Mouse (Mus musculus) hindbrain, embryonic 10.5 days (tissue): ENCODE measurements around the gene Myo16. TPM values are rescaled to one million over a fixed set of nuclear protein-coding genes. Genes with fewer than 3 reads are reported as not detected.

ENCODE experiments used
- DNase-seq: peaks from one replicate; pipeline ENCODE4 v3.0.0-alpha.2; 2017; ENCODE audit warnings: low spot score
- H3K27ac ChIP-seq: fragments of 300-500 bp; sonication (generic); 2 replicates; pipeline ENCODE4 v1.5.1; 2016; ENCODE audit warnings: mild to moderate bottlenecking, moderate library complexity
- H3K27me3 ChIP-seq: fragments of 300-500 bp; sonication (generic); 2 replicates; pipeline ENCODE4 v1.6.1; 2016; ENCODE audit warnings: mild to moderate bottlenecking; ENCODE audit not compliant: poor library complexity, insufficient read depth, severe bottlenecking
- H3K36me3 ChIP-seq: fragments of 300-500 bp; sonication (generic); 2 replicates; pipeline ENCODE4 v1.6.1; 2016; ENCODE audit warnings: mild to moderate bottlenecking, moderate library complexity
- H3K4me1 ChIP-seq: fragments of 300-500 bp; sonication (generic); replicated peaks from 2 replicates; pipeline ENCODE4 v1.6.1; 2016; ENCODE audit warnings: mild to moderate bottlenecking
- H3K4me3 ChIP-seq: fragments of 300-500 bp; sonication (generic); 2 replicates; pipeline ENCODE4 v1.5.1; 2016; ENCODE audit warnings: mild to moderate bottlenecking, moderate library complexity
- H3K9me3 ChIP-seq: fragments of 300-500 bp; sonication (generic); 2 replicates; pipeline ENCODE4 v1.6.1; 2016; ENCODE audit warnings: mild to moderate bottlenecking, moderate library complexity
- WGBS: fragments of 180-500 bp; shearing (Covaris S2); methylation state at CpG from one replicate; pipeline ENCODE4 v1.1.7; 2016; 5-methylcytosine and 5-hydroxymethylcytosine counted together
- polyA plus RNA-seq: library from polyadenylated mRNA; unstranded; fragments of >200 nt; fragmentation: Nextera tagmentation; extraction: Ambion mirVana; gene quantifications from 2 replicates; pipeline ENCODE4 v1.2.1, GENCODE M21; 2016

The Myo16 gene
- 2.8 TPM in 2 replicates for polyA plus RNA-seq

GRCm38 (mm10) chr8:10153611-10154438 is at the start of gene Myo16:
Gene Myo16 (plus strand): TSS chr8:10153911.
- Histone ChIP-seq H3K9me3 (no peaks in the 10 kb centered on the region), H3K4me1 (peaks cover 40% of the 10 kb centered on the region), H3K27ac (peak within 1 kb of the TSS; percentile 92), H3K4me3 (peak within 1 kb of the TSS; percentile 76), H3K36me3 (no peaks in the 10 kb centered on the region), H3K27me3 (peaks cover 31% of the 10 kb centered on the region)
- WGBS, result under 1% methylated on average over 61 of the region's 61 CpGs
- peak; percentile 68 for DNase-seq

- no peaks in the 10 kb centered on the region for H3K9me3 ChIP-seq
- no peak overlapping the region for H3K27ac ChIP-seq
- no peaks in the 10 kb centered on the region for H3K27me3 ChIP-seq
- H3K4me1 ChIP-seq, result no peaks in the 10 kb centered on the region
- 90% methylated on average over 8 of the region's 8 CpGs for WGBS
- no peak overlapping the region for H3K4me3 ChIP-seq
- DNase-seq, result no peak
- no peaks in the 10 kb centered on the region for H3K36me3 ChIP-seq
Observed at GRCm38 (mm10) chr8:10108516-10109271, 45.0 kb upstream of the Myo16 start.

DNA sequence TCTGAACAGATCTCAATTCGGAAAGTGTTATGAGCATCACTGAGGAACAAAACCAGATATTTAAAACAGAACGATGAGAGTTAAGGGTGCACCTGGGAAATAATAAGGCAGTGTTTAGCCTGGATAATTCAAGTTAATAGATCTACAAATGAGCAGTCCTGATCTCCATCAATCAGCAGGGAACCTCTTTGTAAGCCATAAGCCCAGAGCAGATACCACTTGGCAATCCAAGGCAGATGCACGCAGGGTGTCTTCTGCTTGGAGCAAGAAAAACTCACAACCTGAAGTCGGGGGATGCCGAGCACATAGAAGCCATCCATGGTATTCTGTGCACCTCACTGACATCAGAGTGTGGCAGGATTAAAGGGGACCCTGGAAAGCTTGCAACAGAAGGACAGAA is 31.0 kb upstream of the Myo16 start:
- Histone ChIP-seq H3K27me3 (no peaks in the 10 kb centered on the region), H3K27ac (no peak overlapping the region), H3K4me3 (no peak overlapping the region), H3K36me3 (no peaks in the 10 kb centered on the region), H3K9me3 (no peaks in the 10 kb centered on the region), H3K4me1 (no peaks in the 10 kb centered on the region)
- DNase-seq, result no peak
- 88% methylated on average over 5 of the region's 5 CpGs for WGBS

- Histone ChIP-seq H3K36me3 (no peaks in the 10 kb centered on the region), H3K4me1 (no peaks in the 10 kb centered on the region), H3K27ac (no peak overlapping the region), H3K9me3 (no peaks in the 10 kb centered on the region), H3K4me3 (no peak overlapping the region), H3K27me3 (no peaks in the 10 kb centered on the region)
- 73% methylated on average over 2 of the region's 2 CpGs for WGBS
- no peak for DNase-seq
Observed at GRCm38 (mm10) chr8:10123412-10123811, 30.3 kb upstream of the Myo16 start.

GRCm38 (mm10) chr8:10125684-10126083 is 28.0 kb upstream of the Myo16 start:
- Histone ChIP-seq H3K27me3 (no peaks in the 10 kb centered on the region), H3K27ac (no peak overlapping the region), H3K36me3 (no peaks in the 10 kb centered on the region), H3K9me3 (no peaks in the 10 kb centered on the region), H3K4me1 (0 out of 2 replicates have a peak, but pooled peaks cover 4% of the 10 kb centered on the region), H3K4me3 (no peak overlapping the region)
- 85% methylated on average over 4 of the region's 4 CpGs for WGBS
- DNase-seq, result no peak

GRCm38 (mm10) chr8:10130513-10131414 is 22.9 kb upstream of the Myo16 start:
- Histone ChIP-seq H3K9me3 (0 out of 2 replicates have a peak, but pooled peaks cover 3% of the 10 kb centered on the region), H3K4me3 (no peak overlapping the region), H3K27me3 (no peaks in the 10 kb centered on the region), H3K36me3 (no peaks in the 10 kb centered on the region), H3K27ac (no peak overlapping the region), H3K4me1 (0 out of 2 replicates have a peak, but pooled peaks cover 6% of the 10 kb centered on the region)
- WGBS, result 68% methylated on average over 15 of the region's 15 CpGs
- DNase-seq, result no peak

- Histone ChIP-seq H3K27me3 (no peaks in the 10 kb centered on the region; the same call in 1 of the 2 replicates), H3K27ac (no peak overlapping the region), H3K36me3 (no peaks in the 10 kb centered on the region), H3K9me3 (0 out of 2 replicates have a peak, but pooled peaks cover 2% of the 10 kb centered on the region), H3K4me1 (0 out of 2 replicates have a peak, but pooled peaks cover 5% of the 10 kb centered on the region), H3K4me3 (no peak overlapping the region)
- no peak for DNase-seq
- WGBS, result 36% methylated on average over 8 of the region's 8 CpGs
Observed at GRCm38 (mm10) chr8:10139536-10139935, 14.2 kb upstream of the Myo16 start.

GRCm38 (mm10) chr8:10143961-10144360 is 9.8 kb upstream of the Myo16 start:
- 91% methylated on average over 10 of the region's 10 CpGs for WGBS
- Histone ChIP-seq H3K27me3 (no peaks in the 10 kb centered on the region; the same call in 1 of the 2 replicates), H3K9me3 (no peaks in the 10 kb centered on the region), H3K36me3 (no peaks in the 10 kb centered on the region), H3K4me1 (0 out of 2 replicates have a peak, but pooled peaks cover 5% of the 10 kb centered on the region), H3K27ac (no peak overlapping the region), H3K4me3 (no peak overlapping the region)
- DNase-seq, result no peak

GRCm38 (mm10) chr8:10151692-10152247 is 1.9 kb upstream of the Myo16 start:
- Histone ChIP-seq H3K36me3 (no peaks in the 10 kb centered on the region), H3K27ac (no peak overlapping the region), H3K4me3 (no peak overlapping the region), H3K27me3 (peaks cover 31% of the 10 kb centered on the region), H3K9me3 (no peaks in the 10 kb centered on the region), H3K4me1 (peaks cover 37% of the 10 kb centered on the region)
- no peak for DNase-seq
- WGBS, result 87% methylated on average over 6 of the region's 6 CpGs

- WGBS, result 5% methylated on average over 4 of the region's 4 CpGs
- peak overlapping the region; percentile 92 for H3K27ac ChIP-seq
- H3K9me3 ChIP-seq, result no peaks in the 10 kb centered on the region
- peak; percentile 49 for DNase-seq
- no peaks in the 10 kb centered on the region for H3K36me3 ChIP-seq
- peak overlapping the region; percentile 76 for H3K4me3 ChIP-seq
- peaks cover 31% of the 10 kb centered on the region for H3K27me3 ChIP-seq
- H3K4me1 ChIP-seq, result peaks cover 40% of the 10 kb centered on the region
Observed at GRCm38 (mm10) chr8:10154439-10154745, 681 bp downstream of the Myo16 start.

GRCm38 (mm10) chr8:10155075-10155474 is 1.4 kb downstream of the Myo16 start:
- 96% methylated on average over 16 of the region's 16 CpGs for whole genome bisulfite sequencing

DNA sequence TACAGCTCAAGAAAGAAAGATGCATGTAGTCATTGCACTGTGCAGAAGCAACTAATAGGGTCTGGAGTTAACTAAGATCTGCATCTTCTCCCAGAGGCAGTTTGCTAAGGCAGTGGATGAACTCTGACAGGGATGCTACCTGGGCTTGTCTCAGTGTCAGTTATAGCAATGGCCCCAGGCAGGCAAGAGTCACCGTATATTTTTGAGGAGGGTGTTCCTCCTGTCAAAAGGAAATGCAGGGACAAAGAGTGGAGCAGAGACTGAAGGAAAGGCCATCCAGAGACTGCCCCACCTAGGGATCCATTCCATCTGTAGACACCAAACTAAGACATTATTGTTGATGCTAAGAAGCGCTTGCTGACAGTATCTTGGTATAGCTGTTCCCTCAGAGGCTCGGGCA is 7.4 kb downstream of the Myo16 start:
- H3K4me3 ChIP-seq, result no peak overlapping the region
- no peaks in the 10 kb centered on the region; the same call in 1 of the 2 replicates for H3K27me3 ChIP-seq
- DNase-seq, result no peak
- no peaks in the 10 kb centered on the region for H3K36me3 ChIP-seq
- 74% methylated on average over 3 of the region's 3 CpGs for WGBS
- H3K27ac ChIP-seq, result no peak overlapping the region
- H3K9me3 ChIP-seq, result no peaks in the 10 kb centered on the region
- H3K4me1 ChIP-seq, result peaks cover 10% of the 10 kb centered on the region

More at GRCm38 (mm10) chr8:10155075-10155474, 1.4 kb downstream of the Myo16 start:
- no peak for DNase-seq
- Histone ChIP-seq H3K4me1 (peaks cover 40% of the 10 kb centered on the region), H3K36me3 (no peaks in the 10 kb centered on the region), H3K4me3 (peak overlapping the region; percentile 76), H3K27ac (peak overlapping the region; percentile 92), H3K9me3 (no peaks in the 10 kb centered on the region), H3K27me3 (peaks cover 31% of the 10 kb centered on the region)
